Mouse (Mus musculus) midbrain, embryonic 12.5 days (tissue): ENCODE data around the gene Nlrp4e. TPM values are rescaled to one million over a fixed set of nuclear protein-coding genes. Genes with fewer than 3 reads are reported as not detected.
"Not testable (repeated sequence)": the region's sequence is repeated elsewhere in the genome, so short reads cannot be mapped to it uniquely, and the experiment has no call there.

Source experiments
- ATAC-seq: fragments of 200-750 bp; cut with Nextera tagmentation; 2 replicates; pipeline ENCODE4 v1.8.0; 2017; ENCODE audit warnings: low read depth, moderate TSS enrichment, moderate library complexity; ENCODE audit not compliant: low FRiP score
- H3K27ac ChIP-seq: fragments of 300-500 bp; sonication (generic); replicated peaks from 2 replicates; pipeline ENCODE4 v1.5.1; 2016; ENCODE audit warnings: mild to moderate bottlenecking
- H3K27me3 ChIP-seq: fragments of 300-500 bp; sonication (generic); 2 replicates; pipeline ENCODE4 v1.6.1; 2016; ENCODE audit warnings: mild to moderate bottlenecking
- H3K36me3 ChIP-seq: fragments of 300-500 bp; sonication (generic); 2 replicates; pipeline ENCODE4 v1.6.1; 2016
- H3K4me1 ChIP-seq: fragments of 300-500 bp; sonication (generic); 2 replicates; pipeline ENCODE4 v1.6.1; 2016
- H3K4me2 ChIP-seq: fragments of 300-500 bp; sonication (generic); replicated peaks from 2 replicates; pipeline ENCODE4 v1.6.1; 2016; ENCODE audit warnings: mild to moderate bottlenecking, moderate library complexity
- H3K4me3 ChIP-seq: fragments of 300-500 bp; sonication (generic); 2 replicates; pipeline ENCODE4 v1.5.1; 2016; ENCODE audit warnings: mild to moderate bottlenecking
- H3K9ac ChIP-seq: fragments of 300-500 bp; sonication (generic); replicated peaks from 2 replicates; pipeline ENCODE4 v1.6.1; 2016; ENCODE audit warnings: mild to moderate bottlenecking, moderate library complexity
- H3K9me3 ChIP-seq: fragments of 300-500 bp; sonication (generic); 2 replicates; pipeline ENCODE4 v1.6.1; 2016; ENCODE audit warnings: mild to moderate bottlenecking
- WGBS: fragments of 180-500 bp; shearing (Covaris S2); methylation state at CpG from one replicate; pipeline ENCODE4 v1.1.7; 2016; 5-methylcytosine and 5-hydroxymethylcytosine counted together
- microRNA-seq: library from miRNA; unstranded; fragments of <30 nt; microRNA quantifications from one replicate; pipeline ENCODE4, GENCODE M21; 2017
- polyA plus RNA-seq: library from polyadenylated mRNA; unstranded; fragments of >200 nt; fragmentation: Nextera tagmentation; extraction: Ambion mirVana; gene quantifications from 2 replicates; pipeline ENCODE4 v1.2.1, GENCODE M21; 2016

Nlrp4e gene
- not detected in 2 replicates for polyA plus RNA-seq

DNA sequence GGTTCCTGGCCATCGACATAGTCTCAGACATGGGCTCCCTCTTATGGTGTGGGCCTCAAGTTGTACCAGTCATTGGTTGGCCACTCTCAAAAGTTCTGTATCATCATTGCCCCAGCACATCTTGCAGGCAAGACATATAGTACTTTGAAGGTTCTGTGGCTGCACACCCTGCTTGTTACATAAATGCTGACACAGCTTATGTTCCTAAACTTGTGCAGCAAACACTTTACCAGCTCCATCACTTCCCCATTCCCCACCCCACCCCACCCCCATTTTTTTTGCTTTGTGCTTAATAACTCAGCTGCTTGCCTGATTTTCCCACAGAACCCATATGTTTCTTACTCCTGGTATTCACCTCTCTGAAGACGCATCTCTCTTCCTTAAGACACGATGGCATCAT lies at the start of gene Nlrp4e:
Gene Nlrp4e, plus strand, starts transcription at position 301 of the 400 bp plus-strand sequence.
- H3K4me1 ChIP-seq, H3K27me3 ChIP-seq, H3K27ac ChIP-seq, H3K9ac ChIP-seq, ATAC-seq, H3K4me3 ChIP-seq, H3K36me3 ChIP-seq, H3K4me2 ChIP-seq: not testable (repeated sequence)
- H3K9me3 ChIP-seq, result peaks cover 27% of the 10 kb centered on the region
- WGBS, result 78% methylated on average over 3 of the region's 3 CpGs

DNA sequence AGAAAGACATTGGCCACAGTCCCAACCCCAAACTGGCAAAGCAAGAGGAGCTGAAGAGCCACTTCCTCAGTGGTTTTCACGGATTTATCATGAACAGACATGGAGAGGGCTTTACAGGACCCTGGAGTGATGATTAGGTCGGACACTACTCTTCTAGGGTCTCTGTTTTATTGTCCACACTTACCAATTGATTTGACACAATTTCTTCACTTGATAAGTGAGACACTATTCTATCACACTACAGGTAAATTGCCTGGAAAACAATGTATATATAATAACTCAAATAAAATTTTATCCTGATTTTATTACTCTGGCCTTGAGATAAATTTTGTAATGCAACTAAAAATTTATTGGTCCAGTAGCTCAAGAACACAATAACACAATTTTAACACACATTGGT lies 49.4 kb upstream of the Nlrp4e start, which contains the start of gene Vmn1r166:
Gene Vmn1r166, minus strand, starts transcription at position 101 of the 400 bp plus-strand sequence.
- not testable (repeated sequence) for H3K4me1 ChIP-seq, H3K27me3 ChIP-seq, H3K9me3 ChIP-seq, H3K4me2 ChIP-seq, H3K36me3 ChIP-seq, H3K27ac ChIP-seq, H3K9ac ChIP-seq, ATAC-seq, H3K4me3 ChIP-seq
- no CpG with 5 or more reads among the region's 2 CpGs for WGBS

DNA sequence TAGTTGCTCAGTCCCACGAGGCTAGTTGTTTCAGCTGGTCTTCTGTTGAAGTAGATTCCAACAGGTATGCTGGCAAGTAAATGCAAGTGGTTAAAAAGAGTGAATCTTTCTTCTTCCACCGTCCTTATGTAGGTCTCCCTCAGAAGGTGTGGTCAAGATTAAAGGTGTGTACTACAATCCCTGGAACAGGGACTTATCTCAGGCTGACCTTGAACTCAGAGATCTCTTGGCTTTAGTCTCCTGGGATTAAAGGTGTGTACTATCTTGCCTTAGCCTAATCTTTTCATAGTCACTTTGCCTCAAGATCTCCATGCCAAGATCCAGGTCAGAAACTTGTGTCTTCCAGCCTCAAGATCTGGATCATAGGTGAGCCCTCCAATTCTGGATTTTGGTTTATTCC lies 22.2 kb upstream of the Nlrp4e start, which contains the start of gene Gm6902:
Gene Gm6902, minus strand, starts transcription at position 101 of the 400 bp plus-strand sequence.
- not testable (repeated sequence) for H3K4me3 ChIP-seq, H3K4me2 ChIP-seq, ATAC-seq, H3K9me3 ChIP-seq, H3K9ac ChIP-seq, H3K27me3 ChIP-seq, H3K4me1 ChIP-seq, H3K27ac ChIP-seq, H3K36me3 ChIP-seq
- WGBS, result no CpG with 5 or more reads among the region's 2 CpGs

DNA sequence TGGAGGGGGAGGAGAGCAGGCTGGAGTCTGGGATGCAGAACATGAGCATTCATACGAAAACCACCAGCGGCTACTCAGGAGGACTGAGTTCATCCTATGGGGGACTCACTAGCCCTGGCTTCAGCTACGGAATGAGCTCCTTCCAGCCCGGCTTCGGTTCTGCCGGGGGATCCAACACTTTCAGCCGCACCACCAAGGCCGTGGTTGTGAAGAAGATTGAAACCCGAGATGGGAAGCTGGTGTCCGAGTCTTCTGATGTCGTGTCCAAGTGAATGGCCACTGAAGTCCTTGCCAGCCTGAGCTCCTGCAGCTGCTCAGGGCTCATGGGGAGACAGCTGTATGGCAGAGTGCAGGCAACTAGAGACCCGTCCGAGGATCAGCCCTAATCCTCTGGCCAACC lies 57.3 kb downstream of the Nlrp4e start:
- not testable (repeated sequence) for ATAC-seq, H3K27me3 ChIP-seq, H3K4me3 ChIP-seq, H3K36me3 ChIP-seq, H3K27ac ChIP-seq, H3K4me2 ChIP-seq, H3K4me1 ChIP-seq, H3K9ac ChIP-seq
- WGBS, result 89% methylated on average over 13 of the region's 13 CpGs
- H3K9me3 ChIP-seq, result peaks cover 57% of the 10 kb centered on the region

DNA sequence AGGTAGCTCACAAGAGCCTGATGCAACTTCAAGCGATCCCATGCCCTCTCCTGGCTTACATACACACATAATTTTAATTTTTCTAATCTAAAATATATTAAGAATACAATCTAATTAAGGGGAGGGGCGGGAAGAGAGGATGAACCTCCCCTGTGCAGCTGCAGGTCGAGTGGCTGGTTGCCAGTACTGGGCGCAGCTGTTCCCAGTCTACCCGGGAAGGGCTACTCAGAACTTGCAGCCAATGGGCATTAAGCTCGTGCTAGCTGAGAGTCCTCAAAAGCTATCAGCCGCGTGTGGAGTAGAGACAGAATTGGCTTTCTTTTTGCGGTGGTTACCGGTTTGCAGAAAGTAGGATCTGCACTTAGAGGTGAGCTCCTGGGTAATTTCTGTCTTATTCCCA lies 84.6 kb downstream of the Nlrp4e start, which contains the start of gene Nlrp5:
Gene Nlrp5, plus strand, starts transcription at position 301 of the 400 bp plus-strand sequence.
- Histone ChIP-seq H3K9ac (no peak within 1 kb of the TSS), H3K4me1 (no peaks in the 10 kb centered on the region), H3K4me2 (no peak within 1 kb of the TSS), H3K27ac (no peak within 1 kb of the TSS), H3K36me3 (no peaks in the 10 kb centered on the region), H3K9me3 (peaks cover 58% of the 10 kb centered on the region), H3K27me3 (no peaks in the 10 kb centered on the region), H3K4me3 (no peak within 1 kb of the TSS)
- no peak for ATAC-seq
- WGBS, result 71% methylated on average over 10 of the region's 10 CpGs

Small RNA genes lying within 50 kb of the gene (microRNA-seq; reads per million reads assigned to microRNA genes)
- gene Gm25196, result not detected

Other genes starting within 250 kb of the Nlrp4e start
- gene Vmn1r163, start 245.7 kb upstream of the Nlrp4e start, polyA plus RNA-seq, result not detected in 2 replicates
- not detected in 2 replicates for gene Gm8720, start 233.7 kb upstream of the Nlrp4e start, polyA plus RNA-seq
- gene Gm10662, start 156.7 kb upstream of the Nlrp4e start, polyA plus RNA-seq, result not detected in 2 replicates
- not detected in 2 replicates for gene Vmn1r165, start 83.9 kb upstream of the Nlrp4e start, polyA plus RNA-seq
- not detected in 2 replicates for gene Vmn1r166, start 49.5 kb upstream of the Nlrp4e start, polyA plus RNA-seq
- not detected in 2 replicates for gene Gm6902, start 22.3 kb upstream of the Nlrp4e start, polyA plus RNA-seq
- not detected in 2 replicates for gene Nlrp5, start 84.7 kb downstream of the Nlrp4e start, polyA plus RNA-seq
- not detected in 2 replicates for gene Vmn1r167, start 206.0 kb downstream of the Nlrp4e start, polyA plus RNA-seq
- gene Vmn1r168, start 238.5 kb downstream of the Nlrp4e start, polyA plus RNA-seq, result not detected in 2 replicates